Mouse (Mus musculus): ENCODE measurements around the gene Sf3a2.

The Sf3a2 gene

DNA sequence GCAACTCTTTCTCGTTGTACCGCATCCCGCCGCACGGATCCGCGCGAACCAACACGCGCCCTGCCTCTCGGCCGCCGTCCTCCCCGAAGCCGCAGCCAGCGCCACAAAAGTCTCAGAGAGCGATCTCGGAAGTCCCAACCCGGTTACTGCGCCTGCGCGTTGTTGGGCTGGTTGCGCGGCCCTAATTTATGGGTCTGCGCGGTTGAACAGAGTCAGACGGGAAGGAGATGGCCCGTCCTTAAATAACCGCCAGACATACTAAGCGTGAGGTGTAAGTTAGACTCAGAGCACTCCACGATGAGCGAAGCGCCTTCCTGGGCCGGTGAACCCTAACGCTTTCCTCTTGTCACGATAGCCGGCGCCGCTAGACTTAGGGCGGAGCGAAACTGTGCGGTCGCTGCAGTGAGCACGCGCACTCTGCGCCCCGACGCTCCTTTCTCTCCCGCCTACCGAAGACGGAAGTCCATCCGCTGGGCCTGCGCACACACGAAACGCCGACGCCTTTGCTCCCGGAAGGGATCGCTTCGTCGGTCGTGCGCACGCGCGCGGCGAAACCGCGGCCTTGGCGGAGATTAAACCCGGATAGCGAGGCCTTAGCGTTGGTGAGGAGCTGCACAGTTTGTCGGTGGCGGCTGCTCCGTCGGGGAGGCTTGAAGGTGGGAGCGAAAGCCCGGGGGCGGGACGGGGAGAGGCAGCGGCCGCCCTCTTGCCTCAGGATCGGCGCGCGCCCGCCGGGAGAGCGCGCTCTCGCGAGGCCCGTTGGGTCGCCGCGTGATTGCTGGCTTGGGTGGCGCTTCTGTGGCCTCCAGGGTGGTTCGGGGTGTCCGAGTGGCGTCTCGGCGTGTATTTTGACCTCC lies at the start of gene Sf3a2, which contains the start of gene Plekhj1:
TSS of gene Sf3a2 (plus strand) at position 49 of the 857 bp plus-strand sequence.
TSS of gene Plekhj1 (minus strand) at position 477 of the 857 bp plus-strand sequence.
- DNase-seq (ENCODE audit: low spot score in 2 of 2): peak; percentile 95 to 96

DNA sequence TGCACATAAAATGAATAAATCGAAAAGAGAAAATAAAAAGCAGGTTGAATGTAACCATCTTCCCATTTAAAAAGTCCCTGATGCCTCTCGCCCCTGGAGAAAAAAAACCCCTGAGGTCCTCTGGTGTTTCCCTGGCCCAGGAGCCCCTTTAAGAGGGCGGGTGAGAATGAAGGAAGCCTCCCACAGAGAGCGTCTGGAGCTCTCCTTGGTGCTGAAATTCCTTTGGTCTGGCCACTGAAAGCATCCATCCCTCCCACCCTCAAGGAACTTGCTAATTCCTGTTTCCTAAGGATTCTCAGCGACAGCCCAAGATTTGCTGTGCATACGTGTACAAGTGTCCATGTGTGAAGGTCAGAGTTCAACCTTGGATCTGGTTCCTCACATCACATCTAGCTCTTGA lies 49.4 kb upstream of the Sf3a2 start:
- peak in 1 of 2 experiments; percentile 38 for DNase-seq (ENCODE audit: low spot score in 2 of 2)

DNA sequence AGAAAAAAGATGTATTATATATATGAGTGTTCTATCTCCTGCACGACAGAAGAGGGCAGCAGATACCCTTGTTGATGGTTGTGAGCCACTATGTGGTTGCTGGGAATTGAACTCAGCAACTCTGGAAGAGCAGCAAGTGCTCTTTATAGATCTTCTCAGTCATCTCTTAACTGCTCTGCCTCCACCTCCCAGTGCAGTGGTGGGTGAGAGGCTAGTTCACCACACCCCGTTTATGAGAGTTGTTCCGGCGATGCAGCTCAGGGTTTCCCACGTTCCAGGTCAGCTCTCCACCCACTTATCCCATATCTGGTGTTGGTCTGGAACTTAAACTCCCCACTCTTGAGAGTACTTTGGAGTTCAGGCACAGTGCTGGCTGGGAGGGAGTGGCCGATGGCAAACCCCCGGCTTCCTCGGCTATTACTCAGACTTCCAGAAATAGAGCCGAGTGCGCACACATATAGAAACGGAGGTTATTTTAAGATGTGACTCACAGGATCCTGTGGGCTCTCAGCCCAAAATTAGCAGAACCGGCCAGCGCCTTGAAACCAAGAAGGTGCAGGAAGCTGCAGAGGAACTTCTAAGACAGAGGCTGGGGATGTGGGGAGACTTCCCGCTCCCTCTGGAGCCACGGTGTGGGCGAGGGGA lies 46.7 kb upstream of the Sf3a2 start:
- peak; percentile 30 to 31 for DNase-seq (ENCODE audit: low spot score in 2 of 2)

DNA sequence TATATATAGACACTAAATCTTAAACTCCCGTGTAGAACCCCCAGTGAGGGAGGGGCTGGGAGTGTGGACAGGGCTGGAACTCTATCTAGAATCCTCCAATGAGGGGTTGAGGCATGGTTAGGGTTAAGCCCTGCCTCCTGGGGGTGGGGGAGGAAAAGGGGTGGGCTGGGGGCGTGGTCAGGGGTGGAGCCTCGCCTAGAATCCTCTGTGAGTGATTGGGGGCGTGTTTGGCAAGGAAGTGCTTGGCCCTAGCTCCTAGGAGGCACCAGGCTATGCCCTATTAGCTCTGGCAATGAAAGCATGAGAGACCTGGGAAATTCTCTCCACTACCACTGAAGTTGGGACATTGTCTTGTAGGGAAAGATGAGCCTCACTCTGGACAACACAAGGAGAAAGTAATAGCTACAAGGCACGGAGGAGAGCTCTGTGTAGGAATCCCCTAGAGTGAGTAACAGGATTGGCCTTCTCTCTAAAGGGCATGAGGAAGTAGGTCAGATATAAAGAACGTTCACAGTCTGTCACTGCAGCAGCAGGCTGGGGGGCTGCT lies 45.8 kb upstream of the Sf3a2 start:
- DNase-seq (ENCODE audit: low spot score in 2 of 2): peak; percentile 60 to 67

DNA sequence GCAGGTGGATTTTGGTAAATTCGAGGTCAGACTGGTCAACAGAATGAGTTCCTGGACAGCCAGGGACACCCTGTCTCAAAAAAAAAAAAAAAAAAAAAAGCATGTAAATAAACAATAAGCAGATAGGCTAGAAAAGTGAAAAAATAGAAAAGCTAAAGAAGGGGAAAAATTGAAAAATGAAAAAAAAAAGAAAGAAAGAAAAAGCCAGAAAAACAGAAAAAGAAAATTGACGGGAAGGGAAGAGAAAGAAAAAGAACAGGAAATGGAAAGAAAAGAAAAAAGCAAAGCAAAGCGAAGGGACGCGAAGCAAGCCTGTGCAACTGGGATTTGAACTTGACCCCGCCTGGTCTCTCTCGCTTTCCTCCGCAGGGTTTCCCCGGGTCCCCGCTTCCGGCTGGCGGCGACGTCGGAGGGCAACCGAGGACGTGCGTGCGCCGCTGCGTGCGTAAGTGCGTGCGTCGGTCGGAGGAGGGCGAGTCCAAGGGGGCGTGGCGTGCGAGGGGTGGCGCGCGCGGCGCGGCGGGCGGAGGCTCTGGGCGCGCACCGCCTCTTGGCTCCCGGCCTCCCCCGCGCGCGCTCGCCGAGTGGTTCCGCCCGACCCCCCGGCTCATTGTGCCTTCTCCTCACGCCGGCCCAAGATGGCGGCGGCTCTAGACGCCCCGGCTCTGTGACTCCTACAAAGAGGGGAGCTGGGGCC lies 43.3 kb upstream of the Sf3a2 start, which contains the start of gene Dot1l:
TSS of gene Dot1l (plus strand) at position 613 of the 697 bp plus-strand sequence.
- peak; percentile 98 to 99 for DNase-seq (ENCODE audit: low spot score in 2 of 2)

DNA sequence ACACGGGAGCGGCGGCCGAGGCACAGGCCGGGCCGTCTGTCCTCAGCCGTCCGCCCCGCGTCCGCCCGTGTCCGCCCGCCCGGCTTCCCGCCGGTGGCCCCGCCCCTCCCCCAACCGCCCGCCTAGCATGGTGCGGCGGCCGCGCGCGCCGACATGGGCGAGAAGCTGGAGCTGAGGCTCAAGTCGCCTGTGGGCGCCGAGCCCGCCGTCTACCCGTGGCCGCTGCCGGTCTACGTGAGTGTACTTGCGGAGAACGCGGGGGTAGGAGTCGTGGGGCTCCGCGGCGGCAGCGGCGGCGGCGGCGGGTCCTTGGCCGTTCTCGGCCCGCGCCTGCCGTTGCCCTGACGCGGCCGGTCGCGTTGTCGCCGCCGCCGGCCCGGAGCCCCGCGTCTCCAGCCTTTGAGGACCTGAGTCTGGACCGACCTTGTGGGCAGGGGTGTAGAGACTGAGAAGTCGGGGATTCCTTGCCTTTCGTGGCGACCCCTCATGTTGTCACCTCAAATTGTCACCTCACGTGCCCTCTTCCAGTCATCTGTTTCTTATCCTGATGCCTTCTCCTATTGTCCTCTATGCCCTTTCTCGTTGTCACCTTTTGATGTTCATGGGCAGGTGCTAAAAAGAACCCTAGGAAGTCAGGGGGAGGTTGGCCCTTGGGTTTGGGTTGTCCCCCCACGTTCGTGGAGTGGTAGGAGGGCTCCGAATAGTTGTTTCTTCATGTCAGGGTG lies 42.5 kb upstream of the Sf3a2 start:
- no peak for DNase-seq (ENCODE audit: low spot score in 2 of 2)

DNA sequence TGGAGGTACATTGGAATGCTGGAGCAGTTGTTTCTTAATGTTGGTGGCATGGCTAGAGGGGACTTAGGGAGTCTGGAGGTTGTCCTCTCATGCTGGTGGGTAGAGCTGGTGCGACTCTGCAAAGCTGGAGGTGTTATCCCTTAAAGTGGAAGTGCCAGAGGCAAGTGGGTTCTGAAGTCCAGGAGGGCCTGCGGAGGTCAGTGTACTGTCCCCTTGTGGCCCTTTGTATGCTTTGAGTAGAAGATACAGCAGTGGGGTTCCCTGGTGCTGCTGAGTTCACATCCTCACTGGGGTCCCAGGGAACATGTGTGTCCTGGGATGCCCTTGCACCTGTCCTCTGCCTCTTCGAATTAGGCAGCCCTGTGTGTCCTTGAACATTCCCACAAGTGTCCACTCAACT lies 41.9 kb upstream of the Sf3a2 start:
- DNase-seq (ENCODE audit: low spot score in 2 of 2): no peak

DNA sequence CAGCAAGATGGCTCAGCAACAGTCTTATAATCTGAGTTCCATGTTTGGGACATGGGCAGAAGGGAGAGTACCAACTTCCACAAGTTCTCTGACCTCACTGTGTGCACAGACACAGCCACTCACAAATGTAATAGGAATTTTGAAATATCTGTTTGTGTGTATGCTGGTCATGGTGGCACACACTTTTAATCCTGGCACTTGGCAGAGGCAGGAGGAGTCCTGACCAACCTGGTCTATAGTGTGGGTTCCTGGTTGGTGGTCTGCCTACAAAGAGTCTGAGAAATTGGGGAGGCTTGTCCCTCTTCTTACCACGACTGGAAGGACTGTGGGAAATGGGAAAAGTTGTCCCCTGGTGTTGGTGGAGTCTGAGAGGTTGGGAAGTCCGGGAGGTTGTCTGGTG lies 41.5 kb upstream of the Sf3a2 start:
- DNase-seq (ENCODE audit: low spot score in 2 of 2): no peak

DNA sequence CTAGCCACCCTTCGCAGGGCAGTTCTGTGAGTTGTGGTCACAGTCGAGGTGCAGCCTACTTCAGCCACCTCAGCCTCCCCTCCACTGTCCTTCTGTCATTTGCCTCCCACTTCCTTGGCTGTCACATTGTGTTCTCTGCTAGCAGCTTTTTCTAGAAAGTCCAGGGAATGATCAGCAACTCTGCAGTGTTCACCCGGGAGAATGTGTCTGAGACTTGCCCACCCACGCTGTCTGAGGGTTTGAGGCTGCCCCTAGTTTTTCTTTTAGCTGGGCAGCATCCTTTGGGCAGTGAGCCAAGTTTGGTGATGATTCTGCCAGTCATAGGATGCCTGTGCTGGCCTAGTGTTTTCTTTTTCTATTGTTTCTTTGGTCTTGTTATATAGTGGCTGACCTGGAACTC lies 41.0 kb upstream of the Sf3a2 start:
- DNase-seq (ENCODE audit: low spot score in 2 of 2): no peak

DNA sequence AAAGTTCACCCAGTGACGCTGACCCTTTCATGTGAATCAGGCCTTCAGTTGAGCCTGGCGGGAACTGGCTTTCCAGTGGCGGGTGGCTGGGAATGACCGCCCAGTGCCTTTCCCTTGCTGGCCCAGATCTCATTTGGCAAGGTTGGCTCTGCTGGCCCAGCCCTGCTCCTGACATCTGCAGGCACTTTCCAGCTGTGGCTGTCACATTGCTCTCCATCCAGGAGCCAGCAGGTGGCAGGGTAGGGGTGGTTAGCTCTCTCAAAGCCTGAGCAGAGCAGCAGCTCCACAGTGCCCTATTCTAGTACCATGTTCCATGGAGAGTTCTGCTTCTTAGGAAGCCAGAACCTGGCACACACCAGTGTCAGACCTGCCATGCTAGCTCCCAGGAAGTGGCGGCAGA lies 40.3 kb upstream of the Sf3a2 start:
- peak; percentile 68 to 70 for DNase-seq (ENCODE audit: low spot score in 2 of 2)

DNA sequence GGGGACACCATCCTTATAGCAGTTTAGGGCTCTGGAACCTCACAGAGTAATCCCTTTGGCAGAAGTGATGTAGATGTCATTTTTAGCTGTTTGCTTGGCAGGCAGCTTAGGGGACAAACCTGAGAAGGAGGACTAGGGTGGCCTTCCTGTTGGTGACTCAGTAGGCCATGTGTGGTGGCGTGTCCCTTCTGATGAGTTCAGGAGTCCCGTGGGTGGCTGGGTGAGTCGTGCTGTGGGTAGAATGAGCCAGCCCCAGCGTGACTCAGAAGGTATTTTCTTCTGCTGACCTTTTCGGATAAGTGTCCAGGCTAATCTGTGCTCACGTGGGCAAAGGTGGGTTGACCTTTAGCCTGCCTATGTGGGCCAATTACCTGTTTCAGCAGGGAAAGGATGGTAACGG lies 39.3 kb upstream of the Sf3a2 start:
- DNase-seq (ENCODE audit: low spot score in 2 of 2): no peak

DNA sequence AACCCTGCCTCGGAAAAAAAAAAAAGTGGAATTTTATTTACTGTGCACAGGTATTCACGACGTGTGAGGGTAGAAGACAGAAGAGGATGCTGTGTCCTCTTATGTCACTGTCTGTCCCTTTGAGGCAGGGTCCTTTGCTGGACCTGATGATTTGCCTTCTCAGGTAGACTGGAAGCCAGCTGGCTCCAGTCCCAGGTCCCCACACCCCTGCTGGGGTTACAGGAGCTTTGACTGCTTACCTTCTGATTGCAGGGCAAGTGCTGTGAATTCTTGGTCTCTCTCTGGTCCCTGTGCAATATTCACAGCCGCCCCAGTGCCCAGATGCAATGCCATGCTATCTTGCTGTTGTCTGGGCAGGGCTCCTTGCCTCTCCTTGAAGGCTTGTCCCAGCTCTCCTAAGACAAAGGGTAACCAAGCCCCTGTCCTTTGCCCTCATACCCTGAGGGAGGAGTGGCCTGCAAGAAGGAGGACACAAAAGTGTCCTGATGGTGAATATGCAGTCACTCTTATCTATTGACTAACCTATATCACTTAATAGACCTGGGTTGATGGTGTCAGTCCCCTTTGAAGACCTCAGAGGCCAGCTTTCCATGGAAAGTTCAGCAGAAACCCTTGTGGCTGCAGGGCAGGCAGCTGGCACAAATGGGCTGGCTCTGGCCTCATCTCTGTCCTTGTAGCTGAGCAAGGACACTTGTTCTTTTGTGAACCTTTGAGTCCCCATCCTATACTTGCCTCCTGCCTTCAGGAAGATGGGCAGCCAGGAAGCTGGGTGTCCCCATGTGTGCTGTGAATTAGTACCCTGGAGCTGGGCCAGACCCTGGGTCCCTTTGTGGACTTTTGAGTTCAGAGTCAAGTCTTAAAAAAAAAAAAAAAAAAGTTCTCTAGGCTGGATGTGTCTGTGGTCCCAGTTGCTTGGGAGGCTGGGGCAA lies 37.1 kb upstream of the Sf3a2 start:
- DNase-seq (ENCODE audit: low spot score in 2 of 2): no peak

DNA sequence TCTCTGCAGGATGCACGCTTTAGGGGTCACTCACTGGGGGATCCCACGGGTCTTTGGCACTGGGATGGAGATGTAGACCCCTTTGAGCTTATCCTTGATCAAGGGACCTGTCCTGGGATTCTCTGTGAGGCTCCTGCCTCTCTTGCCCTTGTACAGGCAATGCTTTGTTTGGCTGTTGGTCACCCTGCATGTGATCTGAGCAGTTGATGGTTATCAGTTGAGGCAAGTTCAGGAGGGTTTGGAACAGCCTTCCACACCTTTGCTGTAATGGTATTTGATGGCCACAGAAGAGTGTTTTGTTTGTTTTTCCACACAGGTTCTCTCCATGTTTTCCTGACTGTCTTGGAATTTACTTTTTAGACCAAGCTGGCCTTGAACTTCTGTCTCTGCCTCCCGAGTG lies 36.2 kb upstream of the Sf3a2 start:
- DNase-seq (ENCODE audit: low spot score in 2 of 2): no peak

DNA sequence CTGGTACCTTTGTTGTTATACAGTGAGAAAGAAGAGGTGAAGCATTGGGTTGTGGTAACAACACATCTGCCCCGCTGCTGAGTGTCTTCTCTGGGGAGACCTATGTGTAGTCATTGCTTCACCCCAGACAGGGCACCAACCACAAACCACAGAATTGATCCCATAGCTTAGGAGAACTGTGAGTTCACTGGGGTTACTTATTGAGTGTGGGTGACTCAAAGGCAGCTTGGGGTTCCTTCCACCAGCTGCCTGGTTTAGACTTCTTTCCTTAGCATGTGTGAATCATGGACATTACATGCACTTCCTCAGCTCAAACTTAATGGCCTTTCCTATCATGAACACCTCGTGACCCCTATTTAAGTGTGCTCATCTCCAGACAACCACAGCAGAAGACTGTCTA lies 34.5 kb upstream of the Sf3a2 start:
- no peak for DNase-seq (ENCODE audit: low spot score in 2 of 2)

DNA sequence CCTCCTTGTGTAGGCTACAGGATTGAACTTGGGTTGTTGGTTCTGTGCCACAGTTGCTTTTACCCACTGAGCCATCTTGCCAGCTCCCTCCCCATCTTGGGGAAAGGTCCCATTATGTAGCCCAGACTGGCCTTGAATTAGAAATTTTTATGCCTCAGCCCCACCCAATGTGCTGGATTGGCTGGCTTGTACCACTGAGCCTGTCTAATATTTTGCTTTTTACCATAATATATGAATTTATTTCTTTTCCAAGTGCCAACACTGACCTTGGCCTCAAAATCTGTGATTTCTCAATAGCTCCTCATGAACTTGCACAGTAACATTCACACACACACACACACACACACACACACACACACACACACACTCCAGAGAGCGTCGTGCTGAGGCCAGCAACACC lies 32.3 kb upstream of the Sf3a2 start:
- DNase-seq (ENCODE audit: low spot score in 2 of 2): no peak

DNA sequence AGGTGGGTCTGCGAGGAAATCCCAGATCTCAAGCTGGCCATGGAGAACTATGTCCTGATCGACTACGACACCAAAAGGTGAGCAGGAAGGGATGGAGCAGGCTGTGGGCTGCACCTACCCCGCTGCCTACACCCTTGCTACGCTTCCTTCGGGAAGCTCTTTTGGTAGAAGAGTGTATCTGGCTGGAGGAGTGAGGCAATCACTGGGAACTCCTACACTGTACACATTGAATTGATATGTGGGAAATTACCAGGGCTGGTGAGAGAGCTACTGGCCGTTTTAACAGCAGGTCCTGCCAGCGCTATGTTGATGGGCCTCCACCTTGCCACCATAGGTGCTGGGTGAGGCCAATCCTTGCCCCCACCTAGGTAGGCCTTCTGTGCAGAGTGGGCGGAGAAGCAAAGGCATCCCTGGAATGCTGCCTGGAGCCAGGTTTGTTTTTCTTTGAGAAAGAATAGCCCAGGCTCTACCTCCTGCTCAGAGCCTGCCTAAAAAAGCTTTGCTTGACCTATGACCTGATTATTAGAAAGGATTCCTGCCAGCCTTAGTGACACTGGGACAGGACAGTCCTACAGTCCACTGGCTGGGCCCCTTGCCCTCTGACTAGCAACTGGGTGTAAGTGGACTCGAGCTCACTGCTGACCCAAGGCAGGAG lies 31.7 kb upstream of the Sf3a2 start:
- no peak for DNase-seq (ENCODE audit: low spot score in 2 of 2)

DNA sequence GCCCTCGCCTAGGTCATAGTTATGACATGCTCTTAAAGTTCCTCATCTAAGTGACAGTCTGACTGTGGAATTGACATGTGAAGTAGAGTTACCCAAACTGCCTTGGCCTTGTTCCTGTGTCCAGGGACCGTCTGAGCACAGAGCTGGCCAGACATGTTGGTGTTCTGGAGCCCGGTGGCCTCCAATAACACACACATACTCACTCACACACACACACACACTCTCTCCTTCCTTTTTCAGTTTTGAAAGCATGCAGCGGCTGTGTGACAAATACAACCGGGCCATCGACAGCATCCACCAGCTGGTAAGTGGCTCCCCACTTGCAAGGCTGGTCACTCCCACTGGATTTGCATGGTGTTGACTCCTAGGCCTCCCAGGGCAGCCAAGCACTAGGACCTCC lies 29.6 kb upstream of the Sf3a2 start:
- DNase-seq (ENCODE audit: low spot score in 2 of 2): no peak

DNA sequence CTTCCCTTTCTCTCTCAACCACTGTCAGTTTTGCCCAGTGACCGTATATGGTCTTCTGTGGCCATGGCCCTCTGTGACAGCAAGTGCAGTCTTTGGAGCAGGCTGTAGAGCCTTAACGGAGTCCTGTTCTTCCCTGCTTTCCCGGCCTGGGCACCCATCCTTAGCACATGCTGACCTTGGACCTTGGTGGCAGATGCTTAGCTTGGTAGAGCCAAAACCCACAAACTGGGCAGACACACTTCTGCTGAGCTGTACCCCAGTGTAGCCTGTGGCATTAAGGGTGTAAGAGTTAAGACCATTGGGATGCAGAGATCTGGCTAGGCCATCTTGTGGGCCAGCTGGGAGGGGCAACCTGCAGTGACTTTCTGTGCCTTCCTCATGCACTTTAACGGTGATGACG lies 24.2 kb upstream of the Sf3a2 start:
- no peak for DNase-seq (ENCODE audit: low spot score in 2 of 2)

DNA sequence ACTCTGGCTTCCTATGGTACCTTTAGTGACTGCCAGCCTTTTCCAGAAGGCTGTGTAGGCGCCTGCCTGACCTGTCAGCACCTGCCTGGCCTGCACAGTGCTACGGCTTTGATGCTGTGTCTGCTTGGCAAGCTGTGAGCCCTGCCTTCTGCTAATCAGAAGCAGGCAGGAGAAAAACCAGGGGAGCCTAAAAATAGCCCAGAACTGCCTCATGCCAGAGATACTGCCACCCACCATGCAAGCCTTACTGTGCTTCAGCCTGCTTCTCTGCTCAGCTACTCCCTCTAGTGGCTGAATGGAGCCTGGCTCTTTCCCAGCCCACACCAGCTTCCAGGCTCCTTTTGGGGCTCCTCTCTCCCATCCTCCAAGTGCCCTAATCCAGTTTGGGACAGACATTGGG lies 23.4 kb upstream of the Sf3a2 start:
- peak; percentile 39 to 47 for DNase-seq (ENCODE audit: low spot score in 2 of 2)

DNA sequence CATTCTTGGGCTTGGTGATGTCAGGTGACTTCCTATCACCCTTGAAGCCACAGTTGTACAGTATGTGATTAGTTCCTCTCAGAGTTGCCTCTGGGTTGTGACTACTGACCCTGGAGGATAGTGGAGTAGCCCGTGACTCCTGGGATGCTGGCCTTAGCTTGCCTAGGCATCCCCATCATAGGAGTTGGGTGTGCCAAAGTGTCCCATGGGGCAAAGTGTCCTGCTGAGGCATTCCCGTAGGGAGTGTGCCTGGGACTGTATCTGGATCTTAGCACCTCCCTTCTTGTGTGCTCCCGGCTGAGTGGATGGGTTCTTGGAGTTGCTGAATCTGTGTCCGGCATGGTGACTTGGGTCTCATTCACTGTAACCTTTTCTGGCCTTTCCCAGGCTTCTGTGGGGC lies 23.0 kb upstream of the Sf3a2 start:
- no peak for DNase-seq (ENCODE audit: low spot score in 2 of 2)
